Mouse (Mus musculus): ENCODE data around the gene Ly6g6e. TPM values are rescaled to one million over a fixed set of nuclear protein-coding genes. Genes with fewer than 3 reads are reported as not detected.
"Not testable (repeated sequence)": the region's sequence is repeated elsewhere in the genome, so short reads cannot be mapped to it uniquely, and the experiment has no call there.

Gene Ly6g6e
- 1.2 and 12.4 TPM in 2 replicates for polyA plus RNA-seq (2012; rRNA removed)

- TF ChIP-seq CTCF (IDR thresholded peaks at IDR 0.05; ENCODE audit: borderline replicate concordance, extremely low read depth, insufficient read depth, insufficient read length) (no peak), POLR2A (IDR thresholded peaks at IDR 0.05; ENCODE audit: borderline replicate concordance, extremely low read depth, insufficient read depth, insufficient read length, poor library complexity, severe bottlenecking) (no peak)
- DNase-seq (ENCODE audit: low read depth): peak; percentile 76
Observed at GRCm38 (mm10) chr17:35076507-35077176, at the start of gene Ly6g6e. Ly6g6e (plus strand) TSS chr17:35076902.

DNA sequence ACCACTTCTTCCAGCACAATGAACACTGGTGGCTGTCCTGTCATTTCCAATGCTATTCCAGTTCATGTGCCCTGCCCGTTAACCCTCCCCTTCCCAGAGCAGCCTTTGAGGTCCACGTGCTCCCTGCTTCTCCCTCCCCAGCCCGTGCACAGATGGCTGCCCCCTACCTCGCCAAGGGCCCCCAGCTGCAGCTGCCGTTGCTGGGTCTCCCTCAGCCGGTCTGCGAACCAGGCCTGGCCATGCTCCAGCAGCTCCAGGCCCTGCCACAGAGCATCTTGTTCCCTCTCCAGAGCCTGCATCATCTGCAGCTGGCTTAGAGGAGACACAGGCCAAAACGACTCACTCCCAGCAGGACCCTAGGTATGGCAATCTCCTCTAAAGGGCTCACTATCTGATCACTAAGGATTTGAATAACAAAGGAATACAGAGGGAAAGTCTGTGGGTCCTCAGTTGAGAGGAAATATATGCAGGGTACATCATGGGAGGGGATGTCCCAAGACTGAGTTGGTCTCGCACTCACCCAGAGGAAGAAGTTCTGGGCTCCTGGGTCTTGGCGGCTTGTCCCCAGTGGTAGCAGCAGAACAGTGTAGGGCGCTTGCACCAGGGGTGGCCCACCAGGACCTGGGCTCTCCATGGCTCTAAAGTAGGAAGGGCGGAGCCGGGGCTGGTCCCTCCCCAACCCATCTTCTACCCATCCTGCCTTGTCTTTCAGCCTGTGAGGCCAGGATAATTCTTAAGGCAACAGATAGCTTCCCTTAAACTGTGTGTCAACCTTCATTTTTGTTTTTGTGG is 49.2 kb upstream of the Ly6g6e start, which contains the start of gene Sapcd1:
Gene Sapcd1, minus strand, starts transcription at position 740 of the 792 bp plus-strand sequence.
- DNase-seq (ENCODE audit: low read depth): peak; percentile 93
- TF ChIP-seq POLR2A (IDR thresholded peaks at IDR 0.05; ENCODE audit: borderline replicate concordance, extremely low read depth, insufficient read depth, insufficient read length, poor library complexity, severe bottlenecking) (no peak), CTCF (IDR thresholded peaks at IDR 0.05; ENCODE audit: borderline replicate concordance, extremely low read depth, insufficient read depth, insufficient read length) (no peak)

DNA sequence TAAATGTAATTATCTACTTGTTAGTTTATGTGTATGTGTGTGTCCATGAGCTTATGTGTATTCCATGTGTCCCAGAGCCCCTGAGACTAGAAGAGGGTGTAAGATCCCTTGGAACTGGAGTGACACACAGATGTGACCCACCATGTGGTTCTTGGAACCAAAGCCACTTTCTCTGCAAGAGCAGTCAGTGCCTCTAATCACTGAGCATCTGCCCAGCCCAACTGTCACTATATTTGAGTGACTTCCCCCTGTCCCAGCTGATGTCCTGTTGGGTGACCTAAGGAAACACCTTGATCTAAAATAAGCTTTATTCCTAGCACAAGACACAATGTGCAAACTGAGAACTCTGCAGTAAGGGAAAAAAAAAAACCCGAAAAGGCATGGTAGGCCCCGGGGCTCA is 48.4 kb upstream of the Ly6g6e start:
- peak; percentile 24 for DNase-seq (ENCODE audit: low read depth)
- TF ChIP-seq POLR2A (IDR thresholded peaks at IDR 0.05; ENCODE audit: borderline replicate concordance, extremely low read depth, insufficient read depth, insufficient read length, poor library complexity, severe bottlenecking): no peak

DNA sequence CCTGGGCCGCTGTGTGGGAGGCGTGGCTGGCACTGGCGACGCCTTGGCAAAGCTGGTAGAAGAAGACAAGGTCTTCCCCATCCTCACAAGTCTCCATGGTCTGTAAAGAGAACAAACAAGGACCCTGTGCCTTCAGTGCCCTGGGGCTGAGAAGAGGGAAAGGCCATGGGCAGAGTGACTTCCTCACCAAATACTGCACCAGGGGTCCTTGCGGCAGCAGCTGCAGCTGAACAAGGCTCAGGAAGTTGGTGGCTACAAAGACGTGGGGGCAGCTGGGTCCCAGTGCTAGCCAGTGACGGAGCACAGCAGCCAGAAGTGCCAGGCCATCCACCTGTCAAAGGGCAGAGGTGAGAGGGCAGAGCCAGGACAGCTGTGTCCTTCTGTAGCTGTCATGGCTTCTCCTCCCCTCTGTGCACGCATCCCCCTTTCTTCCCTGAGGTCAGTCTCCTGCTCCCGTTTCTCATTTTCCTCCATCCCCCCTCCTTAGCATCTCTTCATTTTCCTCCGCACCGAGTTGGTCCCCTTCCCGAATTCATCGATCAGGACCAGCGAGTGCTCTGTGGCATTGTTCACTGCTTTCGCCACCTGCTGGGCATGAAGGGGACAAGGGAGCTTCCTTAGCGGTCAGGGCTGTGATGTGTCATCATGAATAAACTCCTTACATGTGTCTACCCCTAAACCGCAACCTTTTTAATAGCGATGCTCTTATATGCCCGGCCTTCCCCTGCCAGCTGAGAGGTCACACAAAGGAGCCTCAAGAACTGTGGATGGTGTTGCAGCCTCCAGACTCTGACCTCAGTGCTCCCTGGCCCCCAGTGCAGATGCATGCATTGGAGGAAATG is 46.8 kb upstream of the Ly6g6e start:
- peak; percentile 58; the same call in 1 of the 2 replicates for TF ChIP-seq CTCF (IDR thresholded peaks at IDR 0.05; ENCODE audit: borderline replicate concordance, extremely low read depth, insufficient read depth, insufficient read length)
- TF ChIP-seq POLR2A (IDR thresholded peaks at IDR 0.05; ENCODE audit: borderline replicate concordance, extremely low read depth, insufficient read depth, insufficient read length, poor library complexity, severe bottlenecking): no peak
- DNase-seq (ENCODE audit: low read depth): peak; percentile 45

- TF ChIP-seq POLR2A (IDR thresholded peaks at IDR 0.05; ENCODE audit: borderline replicate concordance, extremely low read depth, insufficient read depth, insufficient read length, poor library complexity, severe bottlenecking) (no peak), CTCF (IDR thresholded peaks at IDR 0.05; ENCODE audit: borderline replicate concordance, extremely low read depth, insufficient read depth, insufficient read length) (no peak)
- no peak for DNase-seq (ENCODE audit: low read depth)
Observed at GRCm38 (mm10) chr17:35031272-35031671, 45.4 kb upstream of the Ly6g6e start.

DNA sequence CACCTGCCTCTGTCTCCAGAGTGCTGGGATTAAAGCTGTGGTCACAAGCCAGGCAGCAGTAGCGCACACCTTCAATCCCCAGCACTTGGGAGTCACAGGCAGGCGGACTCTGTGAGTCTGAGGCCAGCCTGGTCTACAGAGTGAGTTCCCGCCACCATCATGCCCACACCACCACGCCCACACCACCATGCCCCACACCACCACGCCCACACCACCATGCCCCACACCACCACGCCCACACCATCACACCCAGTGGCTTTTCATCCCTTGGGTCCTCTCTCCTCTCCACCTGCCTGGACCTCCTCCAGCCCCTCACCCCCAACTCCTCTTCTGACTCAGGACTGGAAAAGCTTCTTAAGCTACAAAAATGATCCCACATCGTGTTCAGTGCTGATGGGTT is 44.8 kb upstream of the Ly6g6e start:
- DNase-seq (ENCODE audit: low read depth): no peak

DNA sequence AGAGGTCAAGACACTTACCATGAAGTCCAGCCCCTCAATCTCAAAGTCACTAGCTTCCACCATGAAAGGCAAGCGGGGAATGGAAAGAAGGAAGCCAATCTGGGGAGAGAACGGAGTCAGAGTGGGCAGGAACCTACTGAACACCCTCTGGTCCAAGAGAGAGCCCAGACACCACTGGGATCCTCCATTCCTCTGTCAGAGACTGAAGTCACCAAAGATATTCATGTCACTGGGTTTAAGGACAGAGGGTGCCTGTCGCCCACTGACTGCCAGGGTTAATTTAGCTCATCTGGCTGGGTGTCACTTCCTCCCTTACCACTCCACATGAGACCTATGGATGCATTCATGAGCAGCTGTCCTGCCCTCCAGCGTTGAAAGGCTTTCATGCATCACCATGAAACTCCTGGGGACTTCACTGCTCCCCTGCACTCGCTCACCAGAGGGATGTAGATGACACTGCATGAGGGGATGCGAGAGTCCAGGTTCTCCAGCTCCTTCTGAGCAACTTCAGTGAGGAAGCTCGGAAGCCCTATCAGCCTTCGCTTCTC is 44.3 kb upstream of the Ly6g6e start:
- no peak for TF ChIP-seq POLR2A (IDR thresholded peaks at IDR 0.05; ENCODE audit: borderline replicate concordance, extremely low read depth, insufficient read depth, insufficient read length, poor library complexity, severe bottlenecking)
- no peak for TF ChIP-seq CTCF (IDR thresholded peaks at IDR 0.05; ENCODE audit: borderline replicate concordance, extremely low read depth, insufficient read depth, insufficient read length)
- no peak for DNase-seq (ENCODE audit: low read depth)

More for the DNA sequence above, 44.8 kb upstream of the Ly6g6e start:
- no peak for TF ChIP-seq POLR2A (IDR thresholded peaks at IDR 0.05; ENCODE audit: borderline replicate concordance, extremely low read depth, insufficient read depth, insufficient read length, poor library complexity, severe bottlenecking)
- no peak for TF ChIP-seq CTCF (IDR thresholded peaks at IDR 0.05; ENCODE audit: borderline replicate concordance, extremely low read depth, insufficient read depth, insufficient read length)

- DNase-seq (ENCODE audit: low read depth): not testable (repeated sequence)
Observed at GRCm38 (mm10) chr17:35033703-35034102, 43.0 kb upstream of the Ly6g6e start.

- no peak for DNase-seq (ENCODE audit: low read depth)
- no peak for TF ChIP-seq POLR2A (IDR thresholded peaks at IDR 0.05; ENCODE audit: borderline replicate concordance, extremely low read depth, insufficient read depth, insufficient read length, poor library complexity, severe bottlenecking)
- TF ChIP-seq CTCF (IDR thresholded peaks at IDR 0.05; ENCODE audit: borderline replicate concordance, extremely low read depth, insufficient read depth, insufficient read length): no peak
Observed at GRCm38 (mm10) chr17:35034896-35035295, 41.8 kb upstream of the Ly6g6e start.

- DNase-seq (ENCODE audit: low read depth): no peak
- TF ChIP-seq CTCF (IDR thresholded peaks at IDR 0.05; ENCODE audit: borderline replicate concordance, extremely low read depth, insufficient read depth, insufficient read length) (no peak), POLR2A (IDR thresholded peaks at IDR 0.05; ENCODE audit: borderline replicate concordance, extremely low read depth, insufficient read depth, insufficient read length, poor library complexity, severe bottlenecking) (no peak)
Observed at GRCm38 (mm10) chr17:35039121-35039873, 37.4 kb upstream of the Ly6g6e start.

Measured in brain, embryonic 14.5 days (tissue).